Mouse (Mus musculus) bone marrow macrophage, adult 2 months (primary cell): Measurements from ENCODE around the gene Crygs.

Source experiments
- CTCF ChIP-seq: IDR thresholded peaks from 2 replicates; pipeline ENCODE4 v1.5.1; 2012; ENCODE audit warnings: low read depth, mild to moderate bottlenecking, low read length, moderate library complexity
- POLR2A ChIP-seq: IDR thresholded peaks from 2 replicates; pipeline ENCODE4 v1.6.1; 2012; ENCODE audit warnings: mild to moderate bottlenecking, low read depth, low read length, borderline replicate concordance

DNA sequence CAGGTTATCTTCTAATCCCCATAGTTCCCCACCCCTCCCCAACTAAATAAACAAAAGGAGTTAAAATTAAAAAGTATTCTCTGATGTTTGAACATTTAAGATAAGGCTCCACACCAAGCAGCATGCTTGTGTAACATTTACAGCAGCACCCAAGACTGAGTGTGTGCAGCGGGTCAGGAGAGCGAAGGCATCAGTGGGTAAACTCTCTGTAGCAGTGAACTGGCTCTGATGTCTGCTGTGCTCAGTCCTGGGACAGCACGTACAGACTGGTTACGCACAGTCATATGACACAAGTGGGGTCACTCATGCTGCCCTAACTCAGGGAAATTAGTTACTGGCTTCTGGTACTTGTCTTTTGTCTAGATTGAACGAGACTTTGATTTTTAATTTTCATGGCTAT is 31.5 kb upstream of the Crygs start:
- TF ChIP-seq CTCF: no peak
- no peak for TF ChIP-seq POLR2A
